Mouse (Mus musculus): ENCODE measurements around the gene Trim7.
"Not testable (repeated sequence)": the region's sequence is repeated elsewhere in the genome, so short reads cannot be mapped to it uniquely, and the experiment has no call there.

Trim7 gene

DNA sequence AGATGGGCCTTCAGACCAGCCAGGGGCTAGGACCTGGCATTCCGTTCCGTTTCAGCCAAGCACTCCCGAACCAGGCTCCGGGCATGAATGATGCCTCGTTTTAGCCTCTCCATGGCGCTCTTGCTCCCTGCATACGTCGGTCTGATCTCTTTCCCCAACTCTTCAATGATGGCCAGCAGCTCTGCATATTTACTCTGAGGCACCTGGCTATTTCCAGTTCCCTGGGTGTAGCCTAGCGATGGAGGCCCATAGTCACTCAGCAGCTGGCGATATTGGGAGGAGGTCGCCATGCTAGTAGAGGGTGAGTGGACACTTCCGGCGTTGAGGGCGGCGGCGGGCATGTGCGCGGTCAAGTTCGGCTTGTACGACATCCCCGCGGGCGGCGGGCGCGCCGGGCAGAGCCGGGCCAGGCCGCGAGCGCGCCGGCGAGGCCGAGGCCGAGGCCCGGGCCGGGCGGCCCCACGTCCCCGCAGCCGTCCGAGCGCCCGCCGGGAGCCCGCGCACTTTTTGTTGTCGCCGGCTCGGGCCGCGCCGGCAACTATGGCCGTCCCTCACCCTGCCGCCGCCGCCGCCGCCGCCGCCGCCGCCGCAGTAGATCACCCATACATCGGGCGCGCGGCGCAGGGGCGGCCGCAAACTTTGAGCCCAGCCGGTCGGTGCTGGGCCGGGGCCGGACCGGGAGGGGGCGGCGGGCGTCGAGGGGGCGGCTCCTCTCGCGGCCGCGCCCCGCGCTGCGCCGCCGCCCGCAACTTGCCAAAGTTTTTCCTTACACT is at the start of gene Trim7, which contains the start of gene Gm12184:
Gene Trim7, plus strand, starts transcription at position 162 of the 773 bp plus-strand sequence.
Gene Gm12184, minus strand, starts transcription at position 677 of the 773 bp plus-strand sequence.
- not testable (repeated sequence) for H3K27me3 ChIP-seq (ENCODE audit: control insufficient read depth, insufficient read depth, low read length, poor library complexity, severe bottlenecking); DNase-seq (ENCODE audit: low read depth, low spot score); H3K36me3 ChIP-seq (ENCODE audit: control insufficient read depth, insufficient read depth, low read length, poor library complexity, severe bottlenecking)

DNA sequence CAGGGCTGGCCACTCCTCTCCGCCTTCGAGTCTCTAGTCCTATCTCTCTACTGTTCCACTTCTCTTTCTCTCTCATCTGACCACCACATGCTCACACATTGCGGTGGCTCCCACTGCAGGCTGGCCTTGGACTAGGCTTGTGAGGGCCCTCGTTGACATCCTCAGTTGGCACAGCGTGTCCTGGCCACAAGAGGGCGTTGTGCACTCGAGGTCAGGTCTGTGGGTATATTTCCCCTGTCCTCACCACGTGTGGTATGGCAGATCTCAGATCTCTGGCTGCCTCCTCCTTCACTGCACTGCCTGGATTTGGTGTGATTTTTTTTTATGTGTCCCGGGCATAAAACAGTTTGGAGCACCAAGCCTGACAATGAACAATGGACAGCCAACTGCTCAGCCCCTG is 49.3 kb upstream of the Trim7 start:
- DNase-seq (ENCODE audit: low read depth, low spot score) = peak; percentile 63
- H3K27me3 ChIP-seq (ENCODE audit: control insufficient read depth, insufficient read depth, low read length, poor library complexity, severe bottlenecking) = no peaks in the 10 kb centered on the region
- H3K36me3 ChIP-seq (ENCODE audit: control insufficient read depth, insufficient read depth, low read length, poor library complexity, severe bottlenecking) = no peaks in the 10 kb centered on the region

GRCm38 (mm10) chr11:48777303-48777702 is 48.6 kb upstream of the Trim7 start:
- Histone ChIP-seq H3K36me3 (ENCODE audit: control insufficient read depth, insufficient read depth, low read length, poor library complexity, severe bottlenecking) (no peaks in the 10 kb centered on the region), H3K27me3 (ENCODE audit: control insufficient read depth, insufficient read depth, low read length, poor library complexity, severe bottlenecking) (no peaks in the 10 kb centered on the region)
- no peak for DNase-seq (ENCODE audit: low read depth, low spot score)

DNA sequence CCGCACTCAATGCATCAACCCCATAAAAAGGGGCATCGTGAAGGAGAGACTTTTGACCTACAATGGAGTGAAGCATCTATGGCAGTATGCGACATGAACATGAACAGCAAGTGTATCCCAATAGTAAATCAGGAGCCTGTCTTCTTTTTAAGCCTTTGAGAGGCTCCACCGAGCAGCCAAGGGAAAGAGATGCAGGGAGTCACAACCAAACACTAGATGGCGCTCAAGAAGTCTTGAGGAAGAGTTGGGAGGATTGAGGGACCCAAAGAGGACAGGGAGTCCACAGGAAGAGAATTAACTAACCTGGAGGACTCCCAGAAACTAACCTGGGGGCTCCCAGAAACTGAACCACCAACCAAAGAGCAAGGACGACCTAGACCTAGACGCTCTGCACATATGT is 46.5 kb upstream of the Trim7 start:
- DNase-seq (ENCODE audit: low read depth, low spot score) = peak; percentile 82

DNA sequence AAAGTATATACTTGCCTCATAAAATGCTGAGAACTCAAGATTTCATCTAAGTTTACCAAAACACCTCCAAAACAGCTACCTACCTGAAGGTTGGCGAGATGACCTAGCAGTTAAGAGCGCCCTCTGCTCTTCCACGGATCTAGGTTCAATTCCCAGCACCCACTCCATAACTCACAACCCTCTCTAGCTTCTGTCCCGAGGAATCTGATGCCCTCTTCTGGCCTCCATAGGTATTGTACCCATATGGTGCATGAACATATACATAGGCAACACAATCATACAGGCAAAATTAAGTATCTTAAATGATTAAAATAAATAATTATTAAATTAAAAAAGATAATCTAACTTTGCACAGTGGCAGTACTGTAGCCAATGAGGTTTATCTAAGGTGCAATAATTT is 43.7 kb upstream of the Trim7 start:
- no peaks in the 10 kb centered on the region for H3K36me3 ChIP-seq (ENCODE audit: control insufficient read depth, insufficient read depth, low read length, poor library complexity, severe bottlenecking)
- no peaks in the 10 kb centered on the region for H3K27me3 ChIP-seq (ENCODE audit: control insufficient read depth, insufficient read depth, low read length, poor library complexity, severe bottlenecking)
- peak; percentile 28 for DNase-seq (ENCODE audit: low read depth, low spot score)

More for the DNA sequence above, 46.5 kb upstream of the Trim7 start:
- Histone ChIP-seq H3K27me3 (ENCODE audit: control insufficient read depth, insufficient read depth, low read length, poor library complexity, severe bottlenecking) (no peaks in the 10 kb centered on the region), H3K36me3 (ENCODE audit: control insufficient read depth, insufficient read depth, low read length, poor library complexity, severe bottlenecking) (no peaks in the 10 kb centered on the region)

DNA sequence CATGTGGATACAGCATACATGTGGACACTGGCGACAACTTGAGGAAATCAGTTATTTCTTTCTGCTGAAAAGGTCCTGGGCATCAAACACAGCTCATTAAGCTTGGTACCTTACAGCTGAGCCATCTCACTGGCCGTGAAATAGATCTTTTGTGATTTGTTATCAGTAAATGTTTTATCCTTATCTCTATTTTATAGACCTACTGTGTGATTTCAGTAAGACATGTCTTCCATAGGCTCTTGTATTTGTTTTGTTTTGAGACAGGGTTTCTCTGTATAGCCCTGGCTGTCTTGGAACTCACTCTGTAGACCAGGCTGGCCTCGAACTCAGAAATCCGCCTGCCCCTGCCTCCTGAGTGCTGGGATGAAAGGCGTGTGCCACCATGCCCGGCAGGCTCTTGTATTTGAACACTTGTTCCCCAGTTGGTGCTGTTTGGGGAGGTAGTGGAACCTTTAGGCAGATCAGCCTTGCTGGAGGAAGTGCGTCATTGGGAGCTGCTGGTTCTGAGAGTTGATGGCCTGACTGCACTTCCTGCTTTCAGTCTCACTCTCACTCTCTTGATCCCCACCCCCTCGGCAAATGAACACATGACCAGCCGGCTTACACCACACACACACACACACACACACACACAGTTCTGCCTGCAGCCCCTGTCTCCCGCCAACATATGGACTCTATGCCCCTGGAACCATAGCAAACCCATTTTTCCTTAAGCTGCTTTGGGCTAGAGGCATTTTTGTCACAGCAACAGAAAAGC is 38.3 kb upstream of the Trim7 start:
- H3K27me3 ChIP-seq (ENCODE audit: control insufficient read depth, insufficient read depth, low read length, poor library complexity, severe bottlenecking) = no peaks in the 10 kb centered on the region
- no peaks in the 10 kb centered on the region for H3K36me3 ChIP-seq (ENCODE audit: control insufficient read depth, insufficient read depth, low read length, poor library complexity, severe bottlenecking)
- peak; percentile 96 for DNase-seq (ENCODE audit: low read depth, low spot score)

DNA sequence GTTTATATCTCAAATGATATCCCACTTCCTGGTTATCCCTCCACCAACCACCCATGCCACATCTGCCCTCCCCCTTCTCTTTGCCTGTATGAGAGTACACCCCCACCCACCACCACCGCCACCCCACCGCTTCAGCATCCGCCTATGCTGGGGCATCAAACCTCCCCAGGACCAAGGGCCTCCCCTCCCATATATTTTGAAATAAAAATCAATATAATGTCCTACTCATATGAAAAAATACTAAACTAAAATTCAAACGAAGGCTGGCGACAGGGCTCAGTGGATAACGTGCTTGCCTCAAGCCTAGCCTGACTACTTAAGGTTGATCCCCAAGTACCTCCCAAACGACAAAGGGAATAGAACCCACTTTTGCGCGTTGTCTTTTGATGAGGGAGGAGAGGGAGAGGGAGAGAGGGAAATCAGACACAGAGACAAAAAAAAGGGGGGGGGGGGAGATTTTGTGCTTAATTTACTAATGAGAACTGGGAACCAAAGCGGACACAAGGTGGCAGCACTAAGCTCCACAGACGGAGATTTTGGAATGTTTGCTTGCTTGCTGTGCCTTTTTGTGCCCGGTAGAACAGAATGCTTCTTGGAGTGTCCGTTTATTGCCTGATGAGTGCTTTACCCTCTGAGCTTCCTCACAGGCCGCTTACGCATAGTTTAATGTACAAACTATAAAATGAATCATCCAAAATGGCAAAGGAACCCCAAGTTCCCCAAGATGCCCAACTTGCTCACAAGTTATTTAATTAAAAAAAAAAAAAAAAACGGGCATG is 37.4 kb upstream of the Trim7 start:
- Histone ChIP-seq H3K27me3 (ENCODE audit: control insufficient read depth, insufficient read depth, low read length, poor library complexity, severe bottlenecking) (no peaks in the 10 kb centered on the region), H3K36me3 (ENCODE audit: control insufficient read depth, insufficient read depth, low read length, poor library complexity, severe bottlenecking) (no peaks in the 10 kb centered on the region)
- DNase-seq (ENCODE audit: low read depth, low spot score) = peak; percentile 93

- H3K27me3 ChIP-seq (ENCODE audit: control insufficient read depth, insufficient read depth, low read length, poor library complexity, severe bottlenecking) = no peaks in the 10 kb centered on the region
- H3K36me3 ChIP-seq (ENCODE audit: control insufficient read depth, insufficient read depth, low read length, poor library complexity, severe bottlenecking) = 0 out of 2 replicates have a peak, but pooled peaks cover 1% of the 10 kb centered on the region
- no peak for DNase-seq (ENCODE audit: low read depth, low spot score)
These were observed 36.7 kb upstream of the Trim7 start for GRCm38 (mm10) chr11:48789215-48789614.

GRCm38 (mm10) chr11:48789973-48790823 is 35.7 kb upstream of the Trim7 start:
- Histone ChIP-seq H3K36me3 (ENCODE audit: control insufficient read depth, insufficient read depth, low read length, poor library complexity, severe bottlenecking) (0 out of 2 replicates have a peak, but pooled peaks cover 1% of the 10 kb centered on the region), H3K27me3 (ENCODE audit: control insufficient read depth, insufficient read depth, low read length, poor library complexity, severe bottlenecking) (no peaks in the 10 kb centered on the region)
- DNase-seq (ENCODE audit: low read depth, low spot score) = peak; percentile 88

DNA sequence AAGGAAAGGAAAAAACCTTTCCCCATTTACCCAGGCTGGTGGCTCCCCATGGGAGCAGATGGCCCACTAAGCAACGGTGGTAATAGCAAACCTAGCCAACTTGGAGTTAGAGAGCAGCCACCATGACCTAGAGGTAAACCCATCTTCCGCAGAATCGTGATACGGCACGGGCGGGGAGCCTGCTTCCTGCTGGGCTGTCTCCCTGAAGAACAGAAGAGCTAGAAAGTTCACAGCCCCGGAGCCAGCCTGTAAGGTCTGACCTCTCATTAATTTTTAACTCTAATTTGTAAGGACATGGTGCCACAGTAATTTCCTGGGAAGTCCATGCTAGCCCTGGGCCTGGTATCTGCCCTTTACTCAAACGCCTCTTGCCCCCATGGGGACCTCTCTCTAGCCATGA is 35.0 kb upstream of the Trim7 start:
- Histone ChIP-seq H3K27me3 (ENCODE audit: control insufficient read depth, insufficient read depth, low read length, poor library complexity, severe bottlenecking) (no peaks in the 10 kb centered on the region), H3K36me3 (ENCODE audit: control insufficient read depth, insufficient read depth, low read length, poor library complexity, severe bottlenecking) (0 out of 2 replicates have a peak, but pooled peaks cover 1% of the 10 kb centered on the region)
- DNase-seq (ENCODE audit: low read depth, low spot score) = no peak

- not testable (repeated sequence) for H3K27me3 ChIP-seq (ENCODE audit: control insufficient read depth, insufficient read depth, low read length, poor library complexity, severe bottlenecking); H3K36me3 ChIP-seq (ENCODE audit: control insufficient read depth, insufficient read depth, low read length, poor library complexity, severe bottlenecking)
These were observed 34.0 kb upstream of the Trim7 start for GRCm38 (mm10) chr11:48791894-48792293.

DNA sequence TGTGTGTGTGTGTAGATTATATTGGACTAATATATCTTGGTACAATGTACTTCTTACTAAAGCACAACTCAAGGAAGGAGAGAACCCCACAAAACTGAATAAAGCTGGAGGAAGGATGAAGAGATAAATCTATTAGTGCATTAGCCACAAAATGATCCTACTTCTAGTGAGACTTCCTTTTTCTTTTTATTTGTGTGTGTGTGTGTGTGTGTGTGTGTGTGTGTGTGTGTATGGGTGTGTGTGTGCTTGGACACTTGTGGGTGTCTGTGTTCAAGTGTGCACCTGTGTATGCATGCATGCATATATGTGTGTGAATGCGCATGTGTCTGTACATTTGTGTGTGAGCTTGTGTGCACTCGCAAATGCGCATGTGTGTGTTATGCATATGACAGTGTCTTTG is 32.8 kb upstream of the Trim7 start:
- 0 out of 2 replicates have a peak, but pooled peaks cover 1% of the 10 kb centered on the region for H3K36me3 ChIP-seq (ENCODE audit: control insufficient read depth, insufficient read depth, low read length, poor library complexity, severe bottlenecking)
- H3K27me3 ChIP-seq (ENCODE audit: control insufficient read depth, insufficient read depth, low read length, poor library complexity, severe bottlenecking) = no peaks in the 10 kb centered on the region
- no peak for DNase-seq (ENCODE audit: low read depth, low spot score)

More at GRCm38 (mm10) chr11:48791894-48792293, 34.0 kb upstream of the Trim7 start:
- DNase-seq (ENCODE audit: low read depth, low spot score) = not testable (repeated sequence)

DNA sequence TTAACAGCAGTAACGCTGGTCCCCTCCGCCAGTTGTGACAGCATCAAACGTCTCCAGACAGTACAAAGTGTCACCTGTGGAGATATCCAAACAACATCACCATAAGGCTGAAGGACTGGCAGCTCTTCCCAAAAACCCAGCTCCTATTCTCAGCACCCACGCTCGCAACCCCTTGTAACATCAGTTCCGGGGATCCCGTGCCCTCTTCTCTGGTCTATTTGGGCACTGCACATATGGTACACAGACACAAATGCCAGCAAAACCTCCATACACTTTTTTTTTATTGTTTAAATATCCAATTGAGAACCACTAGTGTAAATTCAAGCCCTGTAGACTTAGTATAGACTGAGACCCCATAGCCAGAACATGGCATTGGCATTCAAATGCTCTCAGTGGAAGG is 30.7 kb upstream of the Trim7 start:
- H3K27me3 ChIP-seq (ENCODE audit: control insufficient read depth, insufficient read depth, low read length, poor library complexity, severe bottlenecking) = no peaks in the 10 kb centered on the region
- no peak for DNase-seq (ENCODE audit: low read depth, low spot score)
- 0 out of 2 replicates have a peak, but pooled peaks cover 1% of the 10 kb centered on the region for H3K36me3 ChIP-seq (ENCODE audit: control insufficient read depth, insufficient read depth, low read length, poor library complexity, severe bottlenecking)

DNA sequence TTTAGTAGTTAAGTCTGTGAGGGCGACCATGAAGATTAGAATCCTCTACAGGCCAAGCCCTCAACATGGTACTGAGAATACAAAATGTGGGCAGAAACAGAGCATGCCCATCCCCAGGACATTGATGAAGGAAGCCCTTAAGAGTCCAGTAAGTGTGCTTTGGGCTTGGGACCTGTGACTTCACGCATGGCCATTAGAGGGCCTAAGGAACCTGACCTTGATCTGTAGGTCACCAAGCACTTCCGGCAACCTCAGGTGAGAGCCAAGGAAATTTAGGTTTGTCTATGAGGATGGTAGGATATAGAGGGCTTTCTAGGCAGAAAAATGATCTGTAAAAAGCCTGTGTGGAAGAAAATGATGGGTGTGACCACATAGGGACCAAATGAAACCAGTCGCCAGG is 29.6 kb upstream of the Trim7 start:
- no peaks in the 10 kb centered on the region for H3K27me3 ChIP-seq (ENCODE audit: control insufficient read depth, insufficient read depth, low read length, poor library complexity, severe bottlenecking)
- H3K36me3 ChIP-seq (ENCODE audit: control insufficient read depth, insufficient read depth, low read length, poor library complexity, severe bottlenecking) = 0 out of 2 replicates have a peak, but pooled peaks cover 1% of the 10 kb centered on the region

More for the DNA sequence above, 29.6 kb upstream of the Trim7 start:
- no peak for DNase-seq (ENCODE audit: low read depth, low spot score)

All from splenic B cell, adult 2 months (primary cell).